Mouse (Mus musculus): ENCODE results near the gene Adamts18.

DNA sequence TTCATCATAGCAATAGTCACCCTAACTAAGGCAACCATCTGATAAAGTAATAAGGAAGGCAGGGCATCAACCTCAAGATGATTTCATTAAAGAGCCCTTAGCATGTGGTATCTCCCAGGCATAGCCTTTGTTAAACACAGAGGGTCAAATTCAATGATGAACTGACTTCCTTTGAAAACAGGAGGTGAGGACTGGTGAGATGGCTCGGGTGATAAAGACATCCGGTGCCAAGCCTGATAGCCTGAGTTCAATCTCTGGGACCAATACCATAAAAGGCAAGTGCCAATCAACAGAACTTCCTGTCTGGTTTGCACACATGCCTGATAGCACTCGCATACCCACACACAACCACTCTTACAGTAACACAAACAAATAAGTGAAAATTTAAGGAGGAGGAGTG is 169.2 kb downstream of the Adamts18 start:
- TF ChIP-seq POLR2A (IDR thresholded peaks at IDR 0.05; ENCODE audit: control insufficient read depth, low read depth, low read length) (no peak), CTCF (IDR thresholded peaks at IDR 0.05; ENCODE audit: control insufficient read depth, insufficient read depth, insufficient replicate concordance, low read depth, low read length) (no peak)

Measured in testis, adult 2 months (tissue).